Mouse (Mus musculus): Measurements from ENCODE around the gene Vmn2r33.
"Not testable (repeated sequence)": the region's sequence is repeated elsewhere in the genome, so short reads cannot be mapped to it uniquely, and the experiment has no call there.

The Vmn2r33 gene

DNA sequence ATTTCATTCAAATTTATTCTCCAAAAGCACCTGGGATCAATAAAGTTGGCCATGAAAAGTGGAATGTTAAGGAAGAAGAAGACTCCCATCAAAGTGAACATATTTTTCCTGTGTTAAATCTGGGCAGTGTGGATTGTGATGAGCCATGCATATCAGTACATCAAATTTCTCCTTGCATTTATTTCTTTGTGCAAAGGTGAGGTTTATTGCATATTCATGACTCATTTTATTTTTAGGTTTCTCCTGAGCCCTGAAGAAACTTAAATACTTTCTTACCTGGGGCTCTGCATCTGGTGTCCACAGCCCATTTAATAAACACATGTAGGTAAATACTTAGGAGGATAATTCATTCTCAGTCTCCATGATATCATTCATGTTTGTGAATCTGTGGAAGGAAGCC lies at the start of gene Vmn2r33:
TSS of gene Vmn2r33 (minus strand) at position 101 of the 400 bp plus-strand sequence.
- not testable (repeated sequence) for ATAC-seq (ENCODE audit: low TSS enrichment)

All from frontal cortex, adult (tissue).